Mouse (Mus musculus) frontal cortex, postnatal 25 days (tissue): ENCODE measurements around the gene Furin.
A peak's percentile ranks its signal among the peaks of the same experiment; 100 is the strongest.
"Not testable (repeated sequence)": the region's sequence is repeated elsewhere in the genome, so short reads cannot be mapped to it uniquely, and the experiment has no call there.

Experiments used
- DNase-seq, 2 experiments: peaks; one replicate each; pipeline ENCODE4 v3.0.0; 2022; ENCODE audit warnings: low spot score in 2 of 2

Gene Furin

GRCm38 (mm10) chr7:80401041-80401859, 4.0 kb downstream of the Furin start:
- DNase-seq = no peak

- no peak for DNase-seq
These were observed 4.7 kb downstream of the Furin start for GRCm38 (mm10) chr7:80400571-80400970.

- no peak for DNase-seq
These were observed 5.1 kb downstream of the Furin start for GRCm38 (mm10) chr7:80400099-80400498.

- no peak for DNase-seq
These were observed 6.4 kb downstream of the Furin start for GRCm38 (mm10) chr7:80398654-80399444.

GRCm38 (mm10) chr7:80397986-80398385, 7.2 kb downstream of the Furin start:
- no peak for DNase-seq

GRCm38 (mm10) chr7:80396427-80396826, 8.8 kb downstream of the Furin start:
- not testable (repeated sequence) for DNase-seq

- no peak for DNase-seq
These were observed 10.6 kb downstream of the Furin start for GRCm38 (mm10) chr7:80394600-80394999.

GRCm38 (mm10) chr7:80392119-80392518, 13.1 kb downstream of the Furin start:
- DNase-seq = no peak

- no peak for DNase-seq
These were observed 17.3 kb downstream of the Furin start, which contains the start of gene Fes for GRCm38 (mm10) chr7:80387633-80388543. Fes (minus strand) TSS chr7:80387946.

- no peak for DNase-seq
These were observed 18.1 kb downstream of the Furin start for GRCm38 (mm10) chr7:80387033-80387632.

- peak; percentile 90 to 92 for DNase-seq
These were observed 18.9 kb downstream of the Furin start for GRCm38 (mm10) chr7:80386235-80386930.

GRCm38 (mm10) chr7:80382919-80383318, 22.3 kb downstream of the Furin start:
- no peak for DNase-seq

- DNase-seq = no peak
These were observed 25.7 kb downstream of the Furin start for GRCm38 (mm10) chr7:80379531-80379930.

GRCm38 (mm10) chr7:80377471-80377870, 27.8 kb downstream of the Furin start:
- peak; percentile 61 to 73 for DNase-seq

GRCm38 (mm10) chr7:80376192-80376591, 29.0 kb downstream of the Furin start:
- DNase-seq = no peak

- DNase-seq = no peak
These were observed 29.7 kb downstream of the Furin start for GRCm38 (mm10) chr7:80375376-80376039.

- no peak for DNase-seq
These were observed 30.5 kb downstream of the Furin start for GRCm38 (mm10) chr7:80374733-80375132.

- DNase-seq = no peak
These were observed 31.0 kb downstream of the Furin start for GRCm38 (mm10) chr7:80374280-80374679.

- no peak for DNase-seq
These were observed 31.4 kb downstream of the Furin start for GRCm38 (mm10) chr7:80373850-80374249.

- DNase-seq = no peak
These were observed 31.9 kb downstream of the Furin start for GRCm38 (mm10) chr7:80373352-80373751.
